Mouse (Mus musculus) brain, adult 2 months (tissue): Measurements from ENCODE around the gene Gm47996.
"Not testable (repeated sequence)": the region's sequence is repeated elsewhere in the genome, so short reads cannot be mapped to it uniquely, and the experiment has no call there.

Experiments
- DNase-seq: peaks from one replicate; pipeline ENCODE4 v3.0.0; 2011; ENCODE audit warnings: low read depth, low spot score

Gene Gm47996

DNA sequence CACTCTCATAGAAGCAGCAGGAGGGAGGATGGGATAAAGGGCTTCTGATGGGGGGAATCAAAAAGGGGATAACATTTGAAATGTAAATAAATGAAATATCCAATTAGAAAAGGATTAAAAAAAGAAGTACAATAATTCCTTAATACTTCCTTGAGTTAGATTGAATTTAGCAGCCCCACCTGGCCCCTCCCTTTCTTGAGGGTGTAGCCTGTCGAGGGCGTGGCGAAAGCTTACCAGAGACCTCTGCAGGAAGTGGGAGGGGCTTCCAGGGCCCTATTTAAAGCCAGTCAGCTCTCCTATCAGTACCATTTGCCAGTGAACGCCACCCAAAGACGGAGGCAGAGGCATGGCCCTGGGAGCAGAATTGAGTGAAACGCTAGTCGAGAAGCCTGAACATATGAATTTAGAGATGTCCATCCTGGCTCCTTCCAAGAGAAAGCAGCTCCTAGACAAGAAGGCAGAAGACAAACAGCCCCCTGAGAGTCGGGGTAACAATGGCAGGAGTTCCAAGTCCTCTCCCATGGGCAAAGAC, at the start of gene Gm47996:
Gm47996 (plus strand) TSS at position 308 of the 532 bp plus-strand sequence.
- not testable (repeated sequence) for DNase-seq

DNA sequence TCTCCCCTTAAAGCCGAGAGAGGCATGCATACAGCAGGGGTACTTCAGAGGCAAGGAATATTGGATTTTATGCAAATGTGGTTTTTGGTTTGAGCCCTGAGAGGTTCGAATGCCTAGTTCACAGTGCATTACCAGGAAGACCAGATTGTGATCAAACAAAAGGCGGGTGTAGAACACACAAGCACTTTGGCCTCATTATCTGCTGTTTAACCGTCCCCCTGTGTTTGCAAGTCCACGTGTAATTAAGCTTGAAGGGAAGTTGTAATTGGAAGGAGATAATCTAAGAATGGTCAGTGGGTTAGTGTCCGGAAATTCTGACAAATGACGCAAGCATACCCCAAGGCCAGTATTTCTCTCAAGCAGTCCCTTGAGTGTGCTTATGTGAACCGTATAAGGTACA, 43.9 kb upstream of the Gm47996 start:
- DNase-seq, result no peak

DNA sequence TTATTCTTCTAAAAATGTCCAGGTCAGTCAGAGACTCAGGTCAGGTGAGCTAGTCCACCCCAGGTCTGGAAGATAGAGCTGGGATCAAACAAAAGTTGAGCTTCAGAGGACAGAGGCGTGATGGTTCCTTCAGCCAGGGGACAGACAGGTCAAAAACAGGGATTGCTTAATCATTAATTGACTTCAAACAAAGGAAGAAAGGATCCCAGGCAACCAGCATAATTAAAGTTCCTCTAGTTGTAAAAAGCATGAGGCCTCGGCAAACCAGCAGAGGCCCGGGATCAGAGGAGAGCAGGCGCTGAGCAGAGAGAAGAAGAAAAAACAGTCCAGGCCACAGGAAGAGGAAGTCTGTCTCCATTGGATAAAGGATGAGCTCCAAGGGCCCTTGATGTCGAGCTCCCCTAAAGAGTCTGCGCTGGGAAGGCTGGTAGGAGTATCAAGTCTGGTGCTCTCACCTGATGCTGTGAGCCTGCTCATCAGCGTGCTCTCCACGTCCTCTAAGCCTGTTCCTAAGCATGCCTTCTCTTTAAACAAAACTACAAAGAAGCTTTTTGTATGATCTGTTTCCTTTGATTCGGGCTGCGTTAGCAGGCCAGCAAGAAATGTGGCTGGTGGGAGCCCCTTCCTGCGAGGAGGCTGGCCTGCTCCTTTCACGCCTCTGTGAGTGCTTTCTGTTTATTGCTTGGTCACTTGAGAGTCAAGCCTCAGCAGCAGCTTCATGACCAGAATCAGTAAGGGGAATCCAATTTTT, 42.5 kb upstream of the Gm47996 start:
- DNase-seq, result no peak

DNA sequence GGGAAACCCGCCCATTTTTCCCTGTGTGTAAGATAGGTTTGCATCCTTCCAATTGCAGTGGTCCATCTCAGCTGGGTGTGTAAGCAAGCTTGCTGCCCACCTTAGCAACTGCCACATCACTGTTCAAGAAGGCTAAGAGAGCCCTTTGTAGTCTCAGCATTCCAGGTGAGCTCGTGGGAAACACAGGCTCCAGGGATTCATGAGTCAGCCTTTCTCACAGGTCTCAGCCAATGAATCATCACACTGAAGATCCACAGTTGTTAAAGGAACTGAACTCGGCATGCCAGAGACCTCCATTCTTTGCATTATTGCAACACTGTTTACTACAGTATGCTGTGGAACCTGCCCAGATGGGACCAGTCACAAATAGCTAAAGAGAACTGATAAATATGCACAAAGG, 41.3 kb upstream of the Gm47996 start:
- DNase-seq, result peak; percentile 47

DNA sequence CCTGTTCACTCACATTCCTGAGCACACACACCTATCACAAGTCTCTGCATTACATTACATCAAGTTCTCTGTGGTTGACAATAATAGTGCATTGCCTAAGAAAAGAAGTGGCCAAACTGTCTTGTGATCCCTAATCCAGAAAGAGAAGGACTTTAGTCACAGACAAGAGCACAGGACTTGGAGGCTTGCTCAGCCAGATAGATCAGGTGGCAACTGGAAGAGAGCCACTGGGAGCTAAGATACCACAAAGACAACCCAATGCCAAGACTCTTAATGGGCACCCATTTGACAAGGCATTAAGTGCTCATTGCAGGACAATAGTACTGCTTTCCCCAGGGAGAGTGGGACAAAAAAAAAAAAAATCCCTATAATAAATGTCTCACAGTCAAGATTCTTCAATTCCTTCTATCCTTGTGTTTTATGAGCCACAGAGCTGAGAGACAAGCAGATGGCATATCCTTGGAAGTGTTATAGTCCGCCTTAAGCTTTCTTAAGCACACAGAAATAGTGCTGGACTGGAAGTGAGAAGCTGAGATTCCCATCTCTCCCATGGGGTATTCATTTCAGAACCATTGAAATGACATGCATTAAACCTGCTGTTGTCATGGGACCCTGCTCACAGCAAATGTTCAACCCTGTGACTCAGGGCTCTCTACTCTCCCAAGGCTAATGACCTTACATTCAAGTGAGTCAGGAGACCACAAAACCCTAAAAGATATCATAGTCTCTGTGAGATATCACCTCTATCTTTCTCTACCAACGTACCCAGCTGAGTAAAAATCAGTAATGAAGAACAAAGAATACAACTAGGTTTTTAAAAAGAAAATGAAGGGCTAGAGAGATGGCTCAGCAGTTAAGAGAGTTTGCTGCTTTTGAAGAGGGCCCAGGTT, 38.1 kb upstream of the Gm47996 start:
- peak; percentile 70 for DNase-seq

DNA sequence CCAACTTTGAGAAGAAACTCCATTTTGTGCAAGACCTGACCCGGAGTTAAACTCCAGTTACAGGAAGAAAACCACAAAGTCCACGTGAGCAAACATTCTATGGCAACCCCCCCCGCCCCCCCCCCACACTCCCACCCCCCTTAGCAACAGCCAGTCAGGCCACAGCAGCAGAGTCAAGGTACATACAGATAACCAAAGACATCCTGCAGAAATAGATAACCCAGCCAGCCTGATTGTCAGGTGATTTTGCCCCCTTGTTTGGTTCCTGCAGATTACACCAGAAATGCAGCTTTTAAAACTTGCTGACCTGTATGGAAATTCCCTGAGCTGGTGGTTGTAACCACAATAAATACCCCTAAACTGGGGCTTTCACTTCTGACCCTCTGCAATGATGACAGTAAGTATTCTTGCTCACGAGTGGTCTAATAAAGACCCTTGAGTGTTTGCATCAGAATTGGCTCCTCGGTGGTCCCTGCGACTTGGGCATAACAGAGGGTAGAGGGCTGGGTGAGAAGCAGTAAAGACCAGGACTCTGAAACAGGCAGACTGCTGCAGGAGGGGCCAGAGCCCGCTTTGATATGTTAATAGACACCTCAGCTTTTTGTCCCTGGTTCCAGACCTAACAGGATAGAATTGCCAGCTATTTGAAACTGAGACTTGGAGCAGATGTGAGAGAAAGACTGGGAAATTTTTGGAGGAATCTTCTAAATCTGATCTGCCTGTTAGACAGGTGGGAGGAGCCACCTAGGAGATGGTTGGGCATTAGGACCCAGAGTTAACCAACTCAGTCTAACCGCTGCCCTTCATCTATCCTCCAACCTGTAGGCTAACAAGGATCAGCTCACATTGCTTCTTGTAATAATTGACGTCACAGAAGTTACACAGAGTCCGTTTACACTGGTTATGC, 32.6 kb upstream of the Gm47996 start:
- peak; percentile 40 for DNase-seq

DNA sequence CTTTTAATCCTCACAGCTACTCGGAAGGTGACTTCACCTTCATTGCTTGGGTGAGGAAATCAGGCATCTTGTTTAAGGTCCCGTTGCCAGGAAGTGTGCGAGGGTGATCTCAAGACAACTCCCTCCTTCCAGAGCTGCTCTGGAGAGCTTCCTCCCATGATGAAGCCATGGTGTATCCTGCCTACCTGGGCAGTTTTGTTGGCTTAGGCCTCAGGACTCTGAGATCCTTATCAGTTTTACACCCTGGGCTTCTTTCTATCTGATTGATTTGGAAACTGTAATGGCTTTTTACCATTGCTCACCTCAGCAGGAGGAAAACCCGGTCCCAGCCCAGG, 32.0 kb upstream of the Gm47996 start:
- DNase-seq, result no peak

DNA sequence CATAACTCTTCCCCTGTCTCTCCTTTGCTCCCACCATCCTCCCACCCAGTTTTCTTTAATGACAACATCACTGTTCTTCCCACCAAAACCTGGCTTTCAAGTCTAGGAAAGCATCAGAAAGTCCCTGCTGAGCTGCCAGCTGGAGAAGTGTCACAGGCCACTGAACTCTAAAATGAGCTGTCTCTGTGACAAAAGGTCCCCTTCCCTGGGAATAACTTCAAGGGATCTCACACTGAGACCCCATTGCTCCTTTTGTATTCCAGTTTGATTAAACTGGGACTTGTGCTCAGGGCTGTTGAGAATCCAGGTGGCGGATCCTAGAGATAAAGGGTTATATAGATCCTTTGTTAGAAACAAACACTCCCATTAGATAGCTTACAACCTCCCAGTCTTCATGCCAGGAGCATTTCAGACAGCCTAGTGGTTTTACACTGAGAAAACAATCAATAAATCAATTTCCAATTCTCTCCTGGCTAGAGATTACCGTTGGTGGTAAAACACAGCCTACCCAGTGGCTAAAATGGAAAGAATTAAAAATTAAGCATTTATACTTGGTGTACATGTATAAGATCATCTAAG, 31.3 kb upstream of the Gm47996 start:
- no peak for DNase-seq

DNA sequence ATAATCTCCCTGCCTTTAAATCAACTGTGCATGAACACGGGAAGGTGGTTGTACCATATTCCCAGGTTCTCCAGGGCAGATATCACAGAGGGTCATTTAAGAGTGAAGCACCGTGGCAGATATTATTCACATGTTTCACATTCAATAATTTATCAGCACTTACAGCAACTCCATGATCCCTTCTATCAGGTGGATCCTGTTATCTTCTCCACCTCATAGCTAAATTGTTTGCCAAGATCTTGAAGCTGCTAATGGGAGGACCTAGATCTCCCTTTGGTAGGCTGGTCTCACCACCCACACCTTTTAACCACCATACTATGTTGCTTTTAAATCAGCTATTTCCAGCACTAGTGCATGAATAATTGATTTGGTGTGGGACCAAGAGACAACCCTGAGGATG, 29.8 kb upstream of the Gm47996 start:
- no peak for DNase-seq

DNA sequence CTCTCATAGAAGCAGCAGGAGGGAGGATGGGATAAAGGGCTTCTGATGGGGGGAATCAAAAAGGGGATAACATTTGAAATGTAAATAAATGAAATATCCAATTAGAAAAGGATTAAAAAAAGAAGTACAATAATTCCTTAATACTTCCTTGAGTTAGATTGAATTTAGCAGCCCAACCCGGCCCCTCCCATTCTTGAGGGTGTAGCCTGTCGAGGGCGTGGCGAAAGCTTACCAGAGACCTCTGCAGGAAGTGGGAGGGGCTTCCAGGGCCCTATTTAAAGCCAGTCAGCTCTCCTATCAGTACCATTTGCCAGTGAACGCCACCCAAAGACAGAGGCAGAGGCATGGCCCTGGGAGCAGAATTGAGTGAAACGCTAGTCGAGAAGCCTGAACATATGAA, 27.7 kb upstream of the Gm47996 start, which contains the start of gene Gm47985:
Gm47985 (plus strand) TSS at position 272 of the 400 bp plus-strand sequence.
- not testable (repeated sequence) for DNase-seq

DNA sequence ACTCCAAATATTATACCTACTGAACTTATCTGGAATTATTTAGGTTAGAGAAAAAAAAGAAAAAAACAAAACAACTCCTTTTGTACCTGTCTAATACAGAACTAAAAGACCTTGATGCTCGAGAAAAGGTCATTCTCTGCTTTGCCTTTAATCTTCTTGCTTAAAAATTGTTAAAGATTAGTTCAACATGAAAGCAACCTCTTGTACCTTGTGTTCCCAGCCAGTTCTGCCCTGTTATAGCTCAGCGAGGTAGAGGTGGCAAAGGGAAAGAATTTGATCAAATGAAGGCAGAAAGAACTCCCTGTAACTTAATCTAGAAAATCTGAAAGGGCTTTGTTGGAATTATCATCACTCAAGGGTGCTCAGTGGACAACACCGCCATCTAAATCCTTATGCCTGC, 23.7 kb upstream of the Gm47996 start:
- DNase-seq, result not testable (repeated sequence)

DNA sequence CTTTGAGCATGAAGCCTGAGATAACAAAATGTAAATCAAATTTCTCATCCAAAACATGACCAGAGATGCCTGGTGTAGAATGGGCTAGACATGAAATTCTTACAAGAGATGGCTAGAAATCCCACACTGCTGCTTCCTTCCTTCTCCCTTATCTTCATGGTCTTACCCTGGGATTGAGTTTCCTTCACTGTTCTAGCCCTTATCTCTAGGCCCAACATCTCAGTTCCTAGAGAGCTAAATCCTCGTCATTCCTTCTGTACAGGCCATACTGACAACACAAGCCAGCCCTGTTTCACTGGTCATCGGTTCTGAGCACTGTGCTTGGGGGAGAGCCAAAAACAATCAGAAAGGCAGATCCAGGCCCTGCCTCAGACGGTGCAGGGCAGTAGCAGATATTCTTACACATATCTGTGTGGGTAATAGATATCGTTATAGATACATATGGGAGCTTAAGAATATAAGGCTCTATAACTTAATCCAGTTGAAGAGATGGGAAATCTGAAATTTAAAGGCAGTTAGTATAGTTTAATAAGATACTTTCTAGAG, 23.0 kb upstream of the Gm47996 start:
- DNase-seq, result not testable (repeated sequence)

DNA sequence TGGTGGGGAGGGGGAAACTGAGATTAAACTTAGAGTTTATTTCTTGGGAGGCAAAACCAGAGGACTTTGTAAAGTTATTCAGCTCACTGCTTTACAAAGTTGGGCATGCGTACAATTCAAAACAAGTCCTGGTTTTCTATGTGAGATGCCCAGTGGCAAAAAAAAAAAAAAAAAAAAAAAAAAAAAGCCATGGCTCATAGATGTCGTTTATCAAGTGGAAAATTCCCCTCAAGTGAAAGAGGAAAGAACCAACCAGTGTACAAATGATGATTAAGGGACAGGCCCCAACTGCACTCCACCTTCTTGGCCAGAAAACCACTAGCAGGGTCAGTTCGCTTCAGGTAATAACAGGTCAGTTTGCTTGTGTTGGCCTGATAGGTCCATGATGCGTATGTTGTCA, 21.5 kb upstream of the Gm47996 start:
- no peak for DNase-seq

DNA sequence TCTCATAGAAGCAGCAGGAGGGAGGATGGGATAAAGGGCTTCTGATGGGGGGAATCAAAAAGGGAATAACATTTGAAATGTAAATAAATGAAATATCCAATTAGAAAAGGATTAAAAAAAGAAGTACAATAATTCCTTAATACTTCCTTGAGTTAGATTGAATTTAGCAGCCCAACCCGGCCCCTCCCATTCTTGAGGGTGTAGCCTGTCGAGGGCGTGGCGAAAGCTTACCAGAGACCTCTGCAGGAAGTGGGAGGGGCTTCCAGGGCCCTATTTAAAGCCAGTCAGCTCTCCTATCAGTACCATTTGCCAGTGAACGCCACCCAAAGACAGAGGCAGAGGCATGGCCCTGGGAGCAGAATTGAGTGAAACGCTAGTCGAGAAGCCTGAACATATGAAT, 17.9 kb upstream of the Gm47996 start, which contains the start of gene Gm8947:
Gm8947 (plus strand) TSS at position 302 of the 400 bp plus-strand sequence.
- DNase-seq, result not testable (repeated sequence)

DNA sequence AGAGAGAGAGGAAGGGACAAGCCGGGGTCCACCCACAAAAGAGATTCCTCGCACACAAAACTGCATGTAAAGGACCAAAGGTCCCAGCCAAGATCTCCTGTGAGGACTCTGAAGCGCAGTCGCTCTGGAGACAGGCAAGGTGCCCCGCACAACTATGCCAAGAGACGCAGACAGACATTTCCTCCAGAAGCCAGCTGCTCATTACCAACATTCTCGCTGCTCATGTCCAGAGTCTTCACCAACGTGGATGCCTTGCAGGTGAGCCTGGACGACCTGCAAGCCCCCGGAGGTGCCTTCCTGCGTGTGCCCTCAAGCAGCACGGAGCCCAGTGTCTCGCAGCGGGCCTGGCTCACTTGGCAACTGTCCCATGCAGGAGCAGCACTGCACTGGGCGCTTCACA, 17.2 kb upstream of the Gm47996 start:
- not testable (repeated sequence) for DNase-seq

DNA sequence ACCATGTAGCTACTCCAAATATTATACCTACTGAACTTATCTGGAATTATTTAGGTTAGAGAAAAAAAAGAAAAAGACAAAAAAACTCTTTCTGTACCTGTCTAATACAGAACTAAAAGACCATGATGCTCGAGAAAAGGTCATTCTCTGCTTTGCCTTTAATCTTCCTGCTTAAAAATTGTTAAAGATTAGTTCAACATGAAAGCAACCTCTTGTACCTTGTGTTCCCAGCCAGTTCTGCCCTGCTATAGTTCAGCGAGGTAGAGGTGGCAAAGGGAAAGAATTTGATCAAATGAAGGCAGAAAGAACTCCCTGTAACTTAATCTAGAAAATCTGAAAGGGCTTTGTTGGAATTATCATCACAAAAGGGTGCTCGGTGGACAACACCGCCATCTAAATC, 13.9 kb upstream of the Gm47996 start:
- not testable (repeated sequence) for DNase-seq

DNA sequence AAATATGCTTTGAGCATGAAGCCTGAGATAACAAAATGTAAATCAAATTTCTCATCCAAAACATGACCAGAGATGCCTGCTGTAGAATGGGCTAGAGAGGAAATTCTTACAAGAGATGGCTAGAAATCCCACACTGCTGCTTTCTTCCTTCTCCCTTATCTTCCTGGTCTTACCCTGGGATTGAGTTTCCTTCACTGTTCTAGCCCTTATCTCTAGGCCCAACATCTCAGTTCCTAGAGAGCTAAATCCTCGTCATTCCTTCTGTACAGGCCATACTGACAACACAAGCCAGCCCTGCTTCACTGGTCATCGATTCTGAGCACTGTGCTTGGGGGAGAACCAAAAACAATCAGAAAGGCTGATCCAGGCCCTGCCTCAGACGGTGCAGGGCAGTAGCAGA, 13.2 kb upstream of the Gm47996 start:
- DNase-seq, result not testable (repeated sequence)

DNA sequence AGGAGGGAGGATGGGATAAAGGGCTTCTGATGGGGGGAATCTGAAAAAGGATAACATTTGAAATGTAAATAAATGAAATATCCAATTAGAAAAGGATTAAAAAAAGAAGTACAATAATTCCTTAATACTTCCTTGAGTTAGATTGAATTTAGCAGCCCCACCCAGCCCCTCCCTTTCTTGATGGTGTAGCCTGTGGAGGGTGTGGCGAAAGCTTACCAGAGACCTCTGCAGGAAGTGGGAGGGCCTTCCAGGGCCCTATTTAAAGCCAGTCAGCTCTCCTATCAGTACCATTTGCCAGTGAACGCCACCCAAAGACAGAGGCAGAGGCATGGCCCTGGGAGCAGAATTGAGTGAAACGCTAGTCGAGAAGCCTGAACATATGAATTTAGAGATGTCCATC, 11.8 kb upstream of the Gm47996 start, which contains the start of gene Gm47995:
Gm47995 (plus strand) TSS at position 329 of the 400 bp plus-strand sequence.
- not testable (repeated sequence) for DNase-seq

DNA sequence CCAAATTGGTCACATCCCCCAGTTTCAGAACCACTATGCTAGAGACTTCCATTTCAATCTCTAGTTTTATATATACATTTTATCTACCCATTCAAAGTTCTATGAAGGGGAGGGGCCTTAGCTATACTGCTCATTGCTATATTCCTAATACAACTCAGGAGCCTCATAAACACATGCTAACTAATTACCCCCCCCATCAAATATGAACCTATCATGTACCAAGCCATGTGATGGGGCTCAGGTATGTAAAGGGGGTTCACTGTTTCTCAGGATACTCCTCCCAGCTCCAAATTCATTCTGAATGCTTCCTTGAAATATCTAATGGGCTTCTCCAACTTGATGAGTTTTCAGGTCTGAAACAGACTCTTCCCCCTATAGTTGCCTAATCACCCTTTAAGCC, 9.3 kb upstream of the Gm47996 start:
- not testable (repeated sequence) for DNase-seq

DNA sequence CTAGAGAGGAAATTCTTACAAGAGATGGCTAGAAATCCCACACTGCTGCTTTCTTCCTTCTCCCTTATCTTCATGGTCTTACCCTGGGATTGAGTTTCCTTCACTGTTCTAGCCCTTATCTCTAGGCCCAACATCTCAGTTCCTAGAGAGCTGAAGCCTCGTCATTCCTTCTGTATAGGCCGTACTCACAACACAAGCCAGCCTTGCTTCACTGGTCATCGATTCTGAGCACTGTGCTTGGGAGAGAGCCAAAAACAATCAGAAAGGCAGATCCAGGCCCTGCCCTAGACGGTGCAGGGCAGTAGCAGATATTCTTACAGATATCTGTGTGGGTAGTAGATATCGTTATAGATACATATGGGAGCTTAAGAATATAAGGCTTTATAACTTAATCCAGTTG, 7.2 kb upstream of the Gm47996 start:
- not testable (repeated sequence) for DNase-seq
